In genomic region chr12:106676566-106676965, GRCm38 (mm10) we compare ENCODE assay signal across 33 mouse cellular contexts.
DNase-seq lines count a peak whose midpoint lies in the region; ATAC-seq and TF ChIP-seq lines count a peak whose summit lies in the region.
"Had no signal": no experiment of that assay in that cellular context is flagged by ENCODE, and none has a peak within 500 bp of the region (broad histone marks: within the 10 kb centered on the region; RNA-seq: fewer than 3 reads in every experiment).

No protein-coding gene starts in this region.

- H3K4me2 ChIP-seq in kidney, postnatal 0 days (ENCODE audit: low read length), result no peak overlapping the region
- no peak overlapping the region for H3K4me2 ChIP-seq in embryonic facial prominence, embryonic 14.5 days (ENCODE audit: low read depth, low read length)
- H3K4me2 ChIP-seq in limb, embryonic 11.5 days (ENCODE audit: low read depth, severe bottlenecking), result no peak overlapping the region
- H3K4me2 ChIP-seq: embryonic facial prominence, embryonic 12.5 days; forebrain, embryonic 12.5 days; heart, embryonic 12.5 days; hindbrain, embryonic 14.5 days; kidney, embryonic 15.5 days; midbrain, embryonic 11.5 days had no signal

- peak; percentile 56 for DNase-seq in kidney, postnatal 0 days (ENCODE audit: low spot score)
- DNase-seq in kidney, adult 18-20 months, result no peak
- DNase-seq in embryonic facial prominence, embryonic 14.5 days (ENCODE audit: low spot score), result peak; percentile 80
- DNase-seq in limb, embryonic 11.5 days (ENCODE audit: low spot score), result peak; percentile 63
- DNase-seq in frontal cortex, postnatal 36 days (ENCODE audit: low spot score in 2 of 2), result no peak
- no peak for DNase-seq in layer of hippocampus, postnatal 10 days (ENCODE audit: low spot score in 2 of 2)
- DNase-seq: adrenal gland, postnatal 10 days; cerebellum, adult 11 months; cerebellum, adult 9-11 months; forebrain, postnatal 0 days; gastrocnemius, postnatal 25 days; heart, adult 18-20 months; heart, postnatal 4 days; kidney, adult 11 months; kidney, postnatal 36 days; layer of hippocampus, postnatal 36 days; liver; lung, adult 2 months; right cerebral cortex, postnatal 4 days; thymus, adult 2 months; thymus, postnatal 4 days had no signal

- H3K9ac ChIP-seq in kidney, postnatal 0 days (ENCODE audit: low read depth, low read length), result no peak overlapping the region
- no peak overlapping the region for H3K9ac ChIP-seq in embryonic facial prominence, embryonic 14.5 days (ENCODE audit: low read depth, low read length)
- no peak overlapping the region for H3K9ac ChIP-seq in limb, embryonic 11.5 days (ENCODE audit: low read length)
- H3K9ac ChIP-seq: embryonic facial prominence, embryonic 12.5 days; forebrain, embryonic 12.5 days; forebrain, postnatal 0 days; heart, embryonic 12.5 days; hindbrain, embryonic 14.5 days; kidney, embryonic 15.5 days; liver, embryonic 14.5 days had no signal

- ATAC-seq in kidney, postnatal 0 days (replicated peaks; ENCODE audit: low FRiP score, low read depth), result no peak
- peak; percentile 62; the same call in 1 of the 2 replicates for ATAC-seq in embryonic facial prominence, embryonic 14.5 days (ENCODE audit: low read depth)
- ATAC-seq in limb, embryonic 11.5 days (ENCODE audit: insufficient number of reproducible peaks, low FRiP score, low TSS enrichment, low read depth), result peak; percentile 82
- ATAC-seq in megakaryocyte progenitor cell, adult 5-6 weeks (replicated peaks; ENCODE audit: poor library complexity), result no peak
- ATAC-seq: forebrain, postnatal 0 days; inflammation-experienced regulatory T-cells, adult 6 months; midbrain, embryonic 16.5 days; Patski had no signal

- no peaks in the 10 kb centered on the region for H3K9me3 ChIP-seq in kidney, postnatal 0 days (replicated peaks; ENCODE audit: low read length)
- no peaks in the 10 kb centered on the region for H3K9me3 ChIP-seq in embryonic facial prominence, embryonic 14.5 days (ENCODE audit: control insufficient read depth, low read length)
- H3K9me3 ChIP-seq in limb, embryonic 11.5 days (ENCODE audit: control insufficient read depth, low read length), result no peaks in the 10 kb centered on the region
- H3K9me3 ChIP-seq: embryonic facial prominence, embryonic 12.5 days; forebrain, embryonic 12.5 days; kidney, embryonic 15.5 days had no signal

- no peaks in the 10 kb centered on the region for H3K4me1 ChIP-seq in kidney, postnatal 0 days (replicated peaks; ENCODE audit: insufficient read depth, low read length)
- H3K4me1 ChIP-seq in embryonic facial prominence, embryonic 14.5 days (ENCODE audit: control insufficient read depth, insufficient read depth, low read length), result peaks cover 5% of the 10 kb centered on the region; the same call in 1 of the 2 replicates
- H3K4me1 ChIP-seq in limb, embryonic 11.5 days (ENCODE audit: control insufficient read depth, insufficient read depth, low read length), result peaks cover 20% of the 10 kb centered on the region
- H3K4me1 ChIP-seq: heart, embryonic 12.5 days had no signal

- no peak overlapping the region for H3K27ac ChIP-seq in kidney, postnatal 0 days
- H3K27ac ChIP-seq in embryonic facial prominence, embryonic 14.5 days (replicated peaks; ENCODE audit: low read depth, low read length), result no peak overlapping the region
- peak overlapping the region; percentile 53 for H3K27ac ChIP-seq in limb, embryonic 11.5 days (replicated peaks; ENCODE audit: low read depth, low read length)
- H3K27ac ChIP-seq: embryonic facial prominence, embryonic 12.5 days; forebrain, embryonic 12.5 days; hindbrain, embryonic 14.5 days; kidney, embryonic 15.5 days; layer of hippocampus, adult 2 months; liver, embryonic 14.5 days had no signal

- no peak for TF ChIP-seq CTCF in kidney, postnatal 0 days (IDR thresholded peaks at IDR 0.05; ENCODE audit: low read depth)

- 31% methylated on average over 7 of the region's 7 CpGs for WGBS in kidney, postnatal 0 days
- WGBS in embryonic facial prominence, embryonic 14.5 days, result 30% methylated on average over 7 of the region's 7 CpGs
- WGBS in limb, embryonic 11.5 days, result 23% methylated on average over 7 of the region's 7 CpGs

- no peaks in the 10 kb centered on the region for H3K27me3 ChIP-seq in kidney, postnatal 0 days (ENCODE audit: insufficient read depth, low read length)
- no peaks in the 10 kb centered on the region for H3K27me3 ChIP-seq in embryonic facial prominence, embryonic 14.5 days (replicated peaks; ENCODE audit: control insufficient read depth, insufficient read depth, low read length)
- H3K27me3 ChIP-seq in limb, embryonic 11.5 days (ENCODE audit: control insufficient read depth, insufficient read depth, low read length), result no peaks in the 10 kb centered on the region
- H3K27me3 ChIP-seq: kidney, embryonic 15.5 days; Patski had no signal

- no peaks in the 10 kb centered on the region for H3K36me3 ChIP-seq in kidney, postnatal 0 days (ENCODE audit: insufficient read depth, low read length)
- H3K36me3 ChIP-seq in embryonic facial prominence, embryonic 14.5 days (ENCODE audit: control insufficient read depth, insufficient read depth, low read length), result no peaks in the 10 kb centered on the region
- H3K36me3 ChIP-seq in limb, embryonic 11.5 days (ENCODE audit: control insufficient read depth, insufficient read depth, low read length), result no peaks in the 10 kb centered on the region
- H3K36me3 ChIP-seq: embryonic facial prominence, embryonic 12.5 days; forebrain, embryonic 12.5 days; heart, embryonic 12.5 days; kidney, embryonic 15.5 days had no signal

- no peak overlapping the region for H3K4me3 ChIP-seq in kidney, postnatal 0 days (replicated peaks; ENCODE audit: low read depth, low read length)
- H3K4me3 ChIP-seq in embryonic facial prominence, embryonic 14.5 days (ENCODE audit: low read depth, low read length), result no peak overlapping the region
- no peak overlapping the region for H3K4me3 ChIP-seq in limb, embryonic 11.5 days (ENCODE audit: low read depth, low read length)
- H3K4me3 ChIP-seq: embryonic facial prominence, embryonic 12.5 days; forebrain, embryonic 12.5 days; heart, embryonic 12.5 days; kidney, embryonic 15.5 days; layer of hippocampus, adult 2 months had no signal

Comparison
In these comparisons a context has a peak if more than half of its experiments do, and no peak if none do; other contexts are left out.
1. DNase-seq: peak in kidney, postnatal 0 days (single experiment), embryonic facial prominence, embryonic 14.5 days (single experiment) and limb, embryonic 11.5 days (single experiment); none in kidney, adult 18-20 months (single experiment), frontal cortex, postnatal 36 days (0 of 2) and layer of hippocampus, postnatal 10 days (0 of 2).
2. ATAC-seq: peak in embryonic facial prominence, embryonic 14.5 days (single experiment) and limb, embryonic 11.5 days (single experiment); none in kidney, postnatal 0 days (single experiment) and megakaryocyte progenitor cell, adult 5-6 weeks (single experiment).